Mouse (Mus musculus) megakaryocyte, embryonic 14.5 days (primary cell): ENCODE measurements around the gene Nfkbie.

Experiments
- FLI1 ChIP-seq: IDR thresholded peaks from 2 replicates; pipeline ENCODE4 v1.6.1; 2012; ENCODE audit warnings: low read length, inconsistent platforms, mixed read lengths
- GATA1 ChIP-seq: IDR thresholded peaks from 3 replicates; pipeline ENCODE4 v1.6.1; 2012; ENCODE audit warnings: mixed read lengths, low read length, inconsistent platforms, borderline replicate concordance

DNA sequence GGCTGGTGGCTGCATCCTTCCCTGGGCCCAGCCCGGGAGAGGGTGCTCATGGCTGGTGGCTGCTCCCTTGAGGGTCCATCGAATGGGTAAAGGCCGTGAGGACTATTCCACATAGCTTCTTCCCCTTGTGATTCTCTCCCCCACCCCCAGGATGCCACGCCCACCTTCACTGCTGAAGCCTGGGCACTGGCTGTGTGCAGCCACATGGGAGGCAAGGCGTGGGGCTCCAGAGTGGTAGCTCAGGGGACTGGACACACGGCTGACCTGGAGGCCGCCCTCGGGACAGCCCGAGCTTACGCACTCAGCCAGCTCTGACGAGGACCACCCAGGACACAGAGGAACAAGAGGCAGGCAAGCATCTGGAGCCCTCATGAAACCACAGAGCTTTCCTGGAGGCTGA, 35.4 kb upstream of the Nfkbie start:
- TF ChIP-seq GATA1 (no peak), FLI1 (no peak)
